Mouse (Mus musculus) adrenal gland, postnatal 36 days (tissue): ENCODE data around the gene Herc2. TPM values are rescaled to one million over a fixed set of nuclear protein-coding genes. Genes with fewer than 3 reads are reported as not detected.

Experiments used
- DNase-seq, 2 experiments: peaks; one replicate each; pipeline ENCODE4 v3.0.0; 2021; ENCODE audit warnings: mixed read lengths in 1 of 2
- total RNA-seq, 2 experiments: library from RNA; stranded (reverse); gene quantifications; 2 replicates each; pipeline ENCODE4 v1.2.3; 2021

The Herc2 gene
- total RNA-seq, 2 experiments from 2014 or later: 64.1 to 82.4 TPM

- DNase-seq: no peak
Observed at GRCm38 (mm10) chr7:56201483-56202218, 151.7 kb downstream of the Herc2 start.

- DNase-seq: no peak
Observed at GRCm38 (mm10) chr7:56202843-56203242, 152.8 kb downstream of the Herc2 start.

GRCm38 (mm10) chr7:56203286-56203685 is 153.3 kb downstream of the Herc2 start:
- DNase-seq: no peak

- DNase-seq: no peak
Observed at GRCm38 (mm10) chr7:56204877-56205276, 154.9 kb downstream of the Herc2 start.

GRCm38 (mm10) chr7:56220811-56221210 is 170.8 kb downstream of the Herc2 start:
- DNase-seq: no peak

GRCm38 (mm10) chr7:56235794-56236423 is 185.9 kb downstream of the Herc2 start:
- DNase-seq: no peak

- DNase-seq: no peak
Observed at GRCm38 (mm10) chr7:56236617-56237016, 186.6 kb downstream of the Herc2 start.

GRCm38 (mm10) chr7:56239543-56239942 is 189.5 kb downstream of the Herc2 start, which contains the start of gene Oca2:
TSS of gene Oca2 (plus strand) at chr7:56239760.
- DNase-seq: peak; percentile 43 to 46

GRCm38 (mm10) chr7:56254568-56254967 is 204.6 kb downstream of the Herc2 start:
- no peak for DNase-seq

GRCm38 (mm10) chr7:56257875-56258441 is 208.0 kb downstream of the Herc2 start:
- no peak for DNase-seq

GRCm38 (mm10) chr7:56277506-56277905 is 227.5 kb downstream of the Herc2 start:
- DNase-seq: no peak

Other genes starting within 250 kb of the Herc2 start
- 10 to 100 TPM; 72.0 to 92.1 TPM for gene Cyfip1, start 208.5 kb upstream of the Herc2 start, total RNA-seq
- 10 to 100 TPM; 51.6 to 57.7 TPM for gene Nipa2, start 87.7 kb upstream of the Herc2 start, total RNA-seq
- 1 to 10 TPM; 6.2 to 8.4 TPM for gene Nipa1, start 30.2 kb upstream of the Herc2 start, total RNA-seq
- gene Oca2, start 189.6 kb downstream of the Herc2 start, total RNA-seq: 1 to 10 TPM; 5.3 to 6.4 TPM